Mouse (Mus musculus) c-Kit-positive CD71-positive TER-119-negative erythroid progenitor cells, embryonic 14.5 days (primary cell): ENCODE data around the gene Sema5a.

Source experiments
- DNase-seq: peaks from one replicate; pipeline ENCODE4 v3.0.0-alpha.2; 2013; ENCODE audit warnings: low read depth

Sema5a gene

DNA sequence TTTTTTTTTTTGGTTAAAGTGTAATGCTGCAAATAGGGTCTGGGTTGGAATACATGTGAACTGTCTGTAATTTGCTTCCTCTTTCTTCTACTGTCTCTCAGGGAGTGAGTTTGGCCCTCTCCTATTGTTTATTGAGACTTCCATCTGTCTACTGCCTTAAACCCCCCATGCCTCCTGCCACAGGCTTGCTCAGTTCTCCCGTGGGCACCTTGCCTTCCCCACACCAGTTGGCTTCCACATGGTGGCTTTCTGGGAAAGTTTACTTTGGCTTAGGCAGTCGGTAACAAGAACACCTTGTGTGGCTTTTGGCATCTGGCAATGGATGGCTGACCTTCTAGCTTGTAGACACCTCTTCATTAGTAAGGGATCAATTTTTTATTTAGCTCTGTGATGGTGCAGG, 10.2 kb downstream of the Sema5a start:
- no peak for DNase-seq

DNA sequence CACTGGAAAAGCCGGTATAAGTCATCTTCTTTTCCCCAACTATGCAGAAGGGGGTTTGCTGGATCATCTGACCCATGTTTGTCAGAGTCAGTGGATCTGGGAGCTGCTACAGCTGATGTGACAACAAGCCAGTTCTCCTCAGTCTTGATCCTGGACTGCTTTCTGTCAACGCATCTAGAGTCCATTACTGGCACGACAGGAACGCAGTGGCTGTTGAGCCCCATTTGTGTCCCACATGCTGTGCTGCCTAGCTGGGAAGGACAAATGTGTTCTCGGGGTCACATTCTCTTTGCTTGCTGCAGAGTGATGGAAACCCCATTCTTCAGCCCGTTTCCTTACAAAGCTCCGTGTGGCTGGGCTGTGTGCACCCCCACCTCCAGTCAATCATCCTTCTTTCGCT, 12.7 kb downstream of the Sema5a start:
- DNase-seq = no peak

DNA sequence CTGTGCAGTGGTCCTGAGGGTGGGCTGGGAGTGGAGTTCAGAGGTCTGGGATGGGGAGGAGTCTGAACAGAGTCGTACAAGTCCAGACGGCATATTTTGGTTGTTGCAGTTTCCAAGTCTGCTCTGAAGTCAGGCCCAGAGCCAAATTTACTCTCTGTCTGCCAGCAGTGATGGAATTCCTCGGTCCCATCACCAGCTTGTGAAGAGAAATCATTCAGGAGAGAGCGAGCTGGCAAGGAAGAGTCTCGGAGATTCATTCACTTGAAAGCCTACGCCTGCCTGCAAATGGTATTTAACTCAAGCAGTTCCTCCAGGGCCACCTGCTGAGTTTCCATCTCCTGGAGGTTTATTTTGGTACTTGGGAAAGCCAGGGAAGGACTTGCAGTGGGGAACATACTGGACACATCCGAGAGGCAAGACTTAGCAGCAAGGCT, 13.3 kb downstream of the Sema5a start:
- no peak for DNase-seq

DNA sequence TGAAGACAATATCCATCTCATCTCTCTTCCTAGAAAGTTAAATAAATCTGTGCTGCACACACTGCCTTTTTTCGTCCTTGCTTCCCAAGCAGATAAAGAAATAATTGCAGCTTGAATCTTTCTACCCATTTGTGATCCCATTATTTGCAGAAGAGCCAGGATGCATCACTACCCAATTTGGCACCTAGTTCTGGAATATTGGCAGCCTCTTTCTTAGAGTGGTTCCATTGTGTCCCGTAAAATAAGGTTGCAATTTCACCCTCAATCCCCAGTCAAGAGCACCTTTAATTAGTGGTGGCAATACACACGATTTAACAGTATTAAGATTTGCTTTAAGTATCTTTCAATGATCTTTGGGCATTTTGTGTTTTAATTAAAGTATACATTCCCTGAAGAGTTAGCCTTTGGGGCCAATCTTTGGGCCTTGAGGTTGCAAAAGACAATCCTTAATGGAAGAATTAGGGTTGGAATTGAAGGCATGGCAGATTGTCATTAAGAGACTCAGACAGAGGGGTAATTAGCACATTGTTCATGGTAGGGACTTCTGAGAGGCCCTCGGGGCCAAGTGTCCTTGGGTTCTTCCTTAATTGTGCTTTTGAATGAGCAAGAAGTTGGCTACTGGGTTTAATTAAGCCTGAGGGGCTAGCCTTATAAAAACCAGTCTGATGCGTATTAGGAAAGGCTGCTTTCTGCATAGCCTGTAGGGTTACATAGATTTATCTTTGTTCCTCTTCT, 14.9 kb downstream of the Sema5a start:
- no peak for DNase-seq

DNA sequence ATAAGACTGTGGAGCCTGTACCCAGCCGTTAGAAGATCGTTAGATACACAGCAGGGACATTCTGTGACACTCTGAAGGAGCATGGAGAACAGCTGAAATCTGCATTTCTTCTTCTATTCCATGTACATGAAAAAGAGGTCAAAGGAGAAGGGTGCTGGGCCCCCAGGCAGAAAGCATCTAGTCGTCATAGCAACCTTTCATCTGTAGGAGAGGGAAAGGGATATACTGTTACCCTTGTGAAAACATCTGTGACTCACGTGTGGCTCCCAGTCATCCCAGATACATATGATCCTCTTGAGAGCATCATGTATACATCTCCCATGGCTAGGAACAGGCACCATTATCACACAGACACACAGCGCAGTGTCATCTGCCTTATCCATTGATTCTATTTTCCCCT, 16.3 kb downstream of the Sema5a start:
- no peak for DNase-seq

DNA sequence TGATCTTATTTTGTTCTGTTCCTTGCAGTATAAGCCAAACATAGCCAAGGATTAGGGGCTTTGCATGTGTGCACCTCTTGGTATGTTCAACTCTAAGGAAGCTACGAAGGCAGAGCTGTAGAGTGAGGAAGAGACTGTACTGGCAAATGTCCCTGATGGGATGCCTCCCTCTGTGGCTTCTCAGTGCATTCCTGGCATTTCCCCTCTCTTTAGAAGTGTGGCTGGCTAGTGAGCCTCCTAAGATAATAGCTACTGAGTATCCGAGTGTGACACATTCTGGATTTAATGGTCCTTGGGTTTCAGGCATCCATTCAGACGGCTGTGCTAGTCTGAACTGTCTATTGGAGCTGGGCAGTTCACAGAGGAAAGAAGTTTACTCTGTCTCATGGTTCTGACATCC, 19.0 kb downstream of the Sema5a start:
- no peak for DNase-seq

DNA sequence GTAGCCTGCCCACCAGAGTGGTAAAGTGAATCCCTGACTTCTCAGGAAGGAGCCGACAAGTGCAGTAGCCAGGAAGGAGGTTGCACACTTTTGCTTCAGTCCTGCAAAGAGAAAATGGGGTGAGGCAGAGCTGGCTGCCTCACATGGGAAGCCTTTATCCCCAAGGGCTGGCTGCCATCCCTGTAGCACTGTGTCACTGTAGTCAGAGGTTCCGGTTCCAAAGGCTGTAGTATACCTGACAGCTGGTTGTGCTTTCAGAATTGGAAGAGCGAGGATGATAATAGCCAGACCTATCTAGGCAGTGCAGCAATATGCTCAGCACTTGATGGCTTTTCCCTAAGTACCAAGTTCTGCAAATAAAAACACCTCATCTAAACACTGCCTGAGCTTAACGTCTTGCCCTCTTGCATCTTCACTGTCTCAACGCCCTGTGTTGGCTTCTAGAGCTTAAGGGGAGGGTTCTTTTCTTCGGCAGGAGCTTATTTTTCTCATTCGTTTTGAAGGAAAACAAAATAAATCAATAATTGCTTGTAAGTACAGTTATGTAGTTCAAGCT, 20.3 kb downstream of the Sema5a start:
- DNase-seq = no peak

DNA sequence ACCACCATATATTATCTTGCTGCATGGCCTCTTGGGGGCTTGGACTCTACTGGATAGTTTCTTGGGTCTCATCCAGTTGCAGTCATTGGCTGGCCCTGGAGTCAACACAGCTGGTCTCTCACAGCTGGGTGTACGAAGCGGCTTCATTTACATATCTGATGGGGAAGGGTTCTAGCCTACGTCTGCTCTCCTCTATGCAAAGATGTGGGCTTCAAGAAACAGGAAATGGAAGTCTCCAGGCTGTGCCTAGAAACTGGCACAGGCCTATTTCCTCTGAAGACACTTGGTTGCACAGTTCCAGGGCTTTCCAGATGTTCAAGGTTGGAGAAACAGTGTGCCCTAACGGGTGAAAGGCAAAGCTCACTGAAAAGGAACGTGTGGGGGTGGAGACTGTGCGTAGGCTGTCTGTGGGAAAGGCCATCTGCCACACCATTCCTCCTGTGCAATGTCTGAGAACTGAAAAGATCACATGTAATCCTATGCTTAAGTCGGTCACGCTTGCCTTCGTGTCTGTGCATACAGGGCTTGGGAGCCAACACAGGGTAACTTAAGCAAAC, 20.8 kb downstream of the Sema5a start:
- DNase-seq = no peak

DNA sequence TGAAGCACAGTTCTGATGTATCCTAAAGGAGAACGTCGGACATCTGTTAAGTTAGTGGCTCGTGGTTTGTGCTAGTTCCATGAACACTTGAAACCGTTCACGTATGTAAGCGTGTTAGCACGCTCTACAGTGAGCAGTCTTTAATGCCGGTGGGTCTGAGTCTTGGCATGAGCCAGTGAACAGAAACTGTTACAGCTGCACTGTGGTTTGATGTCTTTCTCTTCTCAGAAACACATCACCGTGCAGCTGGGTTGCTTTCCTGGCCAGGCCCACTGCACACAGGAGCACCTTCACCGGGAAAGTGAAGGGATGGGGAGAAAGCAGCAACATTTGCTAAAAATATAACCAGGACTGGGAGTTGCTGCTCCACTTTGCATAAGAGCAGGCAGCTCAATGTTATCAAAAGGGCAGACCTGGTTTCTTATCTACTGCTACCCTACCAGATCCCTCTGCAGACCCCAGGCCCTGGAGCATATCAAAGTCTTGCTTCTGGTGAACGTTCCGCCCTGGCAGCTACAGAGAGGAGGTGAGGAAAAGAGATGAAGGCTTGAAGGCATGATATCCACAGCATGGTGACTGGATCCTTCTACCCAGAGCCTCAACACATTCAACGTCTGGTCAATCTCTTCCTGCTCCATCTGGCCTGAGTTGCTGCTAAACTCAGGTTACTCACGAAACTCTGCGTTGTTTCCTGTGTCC, 21.7 kb downstream of the Sema5a start:
- DNase-seq = no peak

DNA sequence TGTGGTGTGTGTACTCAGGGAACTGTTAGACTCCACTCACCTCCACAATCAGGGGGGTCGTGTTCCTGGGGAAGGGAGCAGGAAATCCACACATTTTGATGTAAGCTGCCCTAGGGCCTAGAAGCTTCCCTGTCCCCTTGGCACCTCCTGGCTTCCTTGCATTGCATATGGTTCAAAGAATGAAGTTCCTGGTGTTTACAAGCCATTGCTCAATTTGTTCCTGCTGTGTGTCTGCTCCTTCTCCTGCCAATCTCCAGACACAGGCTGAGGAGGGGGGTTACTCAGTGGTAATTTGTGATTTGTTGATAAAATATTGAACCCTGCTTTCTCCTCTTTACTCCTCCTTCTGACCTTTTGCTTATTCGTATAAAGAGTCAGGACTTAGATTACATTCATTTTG, 25.5 kb downstream of the Sema5a start:
- DNase-seq = no peak

DNA sequence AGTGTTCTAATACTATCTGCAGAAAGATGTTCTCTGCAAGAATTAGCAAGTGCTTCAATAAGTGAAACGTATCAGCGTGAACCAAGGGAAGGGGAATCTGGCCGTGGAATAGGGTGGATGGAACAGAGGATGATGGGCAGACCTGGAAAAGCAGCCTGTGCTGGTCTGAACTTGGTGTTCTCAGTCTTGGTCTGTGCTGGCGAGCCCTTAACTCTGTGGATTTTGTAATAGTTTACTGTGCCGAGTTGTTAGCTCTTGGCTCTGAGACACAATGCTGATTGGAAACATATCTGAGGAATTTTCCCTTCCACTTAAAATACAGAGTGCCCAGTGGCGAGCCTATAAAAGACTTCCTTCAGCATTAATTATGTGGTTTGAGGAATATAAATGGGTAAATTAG, 29.3 kb downstream of the Sema5a start:
- no peak for DNase-seq

DNA sequence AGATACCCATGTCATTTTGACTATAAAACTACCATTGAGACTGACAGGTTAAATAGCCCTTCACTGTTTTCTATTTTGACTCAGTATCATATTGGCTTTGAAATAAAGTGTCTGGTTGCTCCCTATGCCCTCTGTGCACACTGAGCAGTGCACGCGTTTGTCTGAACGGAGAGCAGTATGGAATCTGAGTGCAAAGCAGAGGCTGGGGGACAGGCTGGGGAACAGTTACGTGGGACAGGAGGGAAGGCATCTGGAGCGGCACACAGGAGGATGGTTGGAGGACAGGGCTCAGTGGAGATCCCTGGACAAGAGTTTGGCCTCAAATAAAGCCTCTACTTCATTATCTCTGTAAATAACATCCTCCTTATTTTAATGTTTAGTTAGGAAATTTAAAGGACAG, 30.4 kb downstream of the Sema5a start:
- DNase-seq = no peak

DNA sequence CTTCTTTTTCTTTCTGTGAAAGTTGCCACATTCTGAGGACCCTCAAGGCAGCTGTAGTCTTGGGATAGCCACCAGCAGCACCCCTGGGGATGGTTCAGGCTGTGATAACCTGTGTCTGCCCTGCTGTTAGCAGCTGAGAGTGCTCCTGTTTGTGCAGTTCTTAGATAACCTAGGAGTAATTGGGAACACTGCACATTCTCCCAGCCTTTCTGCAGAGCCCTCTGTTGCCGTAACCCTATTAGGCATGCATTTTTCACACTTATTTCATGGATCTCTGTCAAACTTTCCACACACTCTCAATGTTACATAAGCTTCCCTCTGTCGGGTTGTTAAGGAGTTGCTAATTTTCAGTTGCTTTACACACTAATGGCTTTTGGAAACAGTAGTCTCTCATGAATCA, 34.0 kb downstream of the Sema5a start:
- DNase-seq = no peak

DNA sequence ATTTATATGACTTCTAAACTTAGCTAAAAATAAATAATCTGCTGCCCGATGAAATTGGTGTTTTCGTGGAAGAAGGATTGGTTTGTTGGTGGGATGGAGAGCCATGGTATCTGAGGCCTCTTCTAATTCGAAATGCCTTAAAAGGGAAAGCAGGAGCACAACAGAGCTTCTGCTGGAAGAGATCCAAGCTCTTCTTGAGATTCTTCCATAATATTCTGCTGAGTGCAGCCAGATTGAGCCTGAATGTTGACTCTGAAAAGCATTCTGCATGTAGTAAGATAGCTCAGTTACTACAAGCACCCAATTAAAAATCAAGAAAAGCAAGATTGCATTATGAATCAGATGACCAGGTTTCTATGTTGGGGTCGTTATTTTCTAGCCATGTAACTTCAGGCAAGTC, 36.8 kb downstream of the Sema5a start:
- DNase-seq = no peak

DNA sequence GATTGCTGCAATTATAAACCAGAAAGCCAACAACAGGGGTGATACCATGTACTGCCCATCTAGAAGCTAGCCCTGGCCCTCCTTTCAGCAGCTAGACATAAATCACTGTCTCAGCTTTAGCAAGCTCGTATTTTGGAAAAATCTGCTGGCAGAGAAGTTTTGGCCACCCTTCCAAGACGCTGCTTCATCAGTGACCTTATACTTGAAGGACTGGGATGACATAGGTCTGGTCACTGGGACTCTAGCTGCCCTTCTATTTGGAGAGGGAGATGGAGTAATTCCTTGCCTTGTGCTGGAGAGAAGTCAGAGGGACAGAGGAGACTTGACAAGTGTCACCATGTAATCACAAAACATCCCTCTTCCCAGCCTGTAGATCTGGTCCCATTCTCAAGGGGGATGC, 40.1 kb downstream of the Sema5a start:
- no peak for DNase-seq

DNA sequence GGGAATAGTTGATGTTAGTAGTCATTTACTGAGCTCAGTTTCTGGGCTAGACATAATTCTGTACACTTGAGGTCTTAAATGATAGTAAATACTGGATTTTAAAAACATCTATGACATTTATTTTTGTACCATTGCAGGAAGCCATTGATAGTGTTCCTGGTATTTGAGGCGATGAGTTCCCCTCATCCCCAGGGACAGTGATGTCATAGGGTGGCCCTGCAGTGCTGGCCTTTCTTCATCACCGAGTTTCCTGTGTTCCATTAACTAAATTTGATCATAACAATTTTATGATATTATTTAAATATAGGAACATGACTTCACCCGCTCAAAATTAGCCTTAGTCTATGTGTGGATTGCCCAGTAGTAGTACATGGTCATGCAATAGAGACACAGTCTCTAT, 41.7 kb downstream of the Sema5a start:
- no peak for DNase-seq

DNA sequence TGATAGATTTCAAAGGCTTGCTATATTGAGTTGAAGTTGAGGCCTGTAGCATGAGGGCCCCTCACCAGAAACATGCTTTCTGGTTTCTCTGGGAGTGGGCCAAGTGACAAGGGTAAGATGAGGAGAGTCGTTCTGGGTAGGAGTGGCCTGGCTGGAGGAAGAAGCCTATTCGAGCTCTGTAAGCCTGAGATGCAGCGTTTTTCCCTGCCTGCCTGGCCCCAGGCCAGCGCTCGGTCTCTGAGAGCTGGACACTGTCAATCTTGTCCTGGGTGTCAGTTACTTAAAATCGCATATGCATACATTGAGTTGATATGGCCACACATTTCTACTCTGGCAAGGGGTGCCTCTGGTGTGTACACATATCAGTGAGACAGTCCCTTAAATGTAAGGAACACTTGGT, 43.9 kb downstream of the Sema5a start:
- no peak for DNase-seq

DNA sequence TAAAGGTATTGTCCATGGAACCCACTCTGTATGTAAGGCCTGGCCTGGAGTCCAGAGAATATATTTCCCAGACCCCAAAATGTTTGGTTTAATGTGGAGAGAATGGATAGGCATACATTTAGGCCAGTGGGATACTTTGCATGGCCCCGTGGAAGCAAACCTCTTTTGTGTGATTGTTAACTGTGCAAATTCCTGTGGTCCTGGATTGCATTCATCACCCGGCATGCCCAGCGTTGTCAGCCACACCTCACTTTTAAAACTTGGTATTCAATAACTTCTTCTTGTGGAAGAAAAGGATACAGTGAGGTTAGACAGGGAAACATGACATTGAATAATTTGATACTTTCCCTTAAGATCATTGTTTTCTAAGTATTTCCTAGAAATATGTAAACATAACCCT, 46.4 kb downstream of the Sema5a start:
- no peak for DNase-seq

DNA sequence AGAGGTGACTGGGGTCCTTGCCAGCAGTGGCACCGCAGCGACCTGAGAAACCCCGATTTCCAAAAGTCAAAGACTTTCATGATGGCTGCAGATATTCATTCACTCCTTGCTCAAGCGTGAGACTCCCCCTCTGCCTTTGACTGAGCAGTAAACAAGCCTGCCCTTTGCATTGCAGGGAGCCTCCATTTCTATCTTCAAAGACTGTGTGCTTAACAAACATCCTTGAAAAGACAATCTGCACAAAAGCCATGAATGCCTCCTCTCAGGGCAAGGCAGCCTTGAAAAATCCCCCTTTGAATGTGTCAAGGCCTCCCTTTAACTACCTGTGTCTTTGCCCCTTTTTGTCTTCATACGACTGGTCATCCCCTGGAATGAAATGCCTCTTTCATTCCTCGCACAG, 51.9 kb downstream of the Sema5a start:
- no peak for DNase-seq

DNA sequence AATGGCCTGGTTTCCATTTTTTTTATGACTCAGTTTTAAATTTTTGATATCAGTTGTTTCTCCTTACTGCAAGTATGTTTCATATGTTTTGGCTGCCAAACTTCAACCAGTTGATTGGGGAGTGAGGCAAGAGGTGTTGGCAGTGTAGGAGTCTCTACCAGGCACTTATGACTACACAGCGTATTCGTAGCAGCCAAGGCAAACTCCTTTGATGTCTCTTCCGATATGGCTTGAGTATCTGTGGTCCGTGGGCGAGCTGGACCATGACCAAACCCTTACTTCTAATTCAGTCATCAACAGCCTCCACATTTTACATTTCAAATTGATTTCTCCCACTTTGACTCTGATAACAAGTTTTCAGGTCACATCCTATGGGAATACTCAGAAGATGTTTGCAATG, 52.7 kb downstream of the Sema5a start:
- no peak for DNase-seq

DNA sequence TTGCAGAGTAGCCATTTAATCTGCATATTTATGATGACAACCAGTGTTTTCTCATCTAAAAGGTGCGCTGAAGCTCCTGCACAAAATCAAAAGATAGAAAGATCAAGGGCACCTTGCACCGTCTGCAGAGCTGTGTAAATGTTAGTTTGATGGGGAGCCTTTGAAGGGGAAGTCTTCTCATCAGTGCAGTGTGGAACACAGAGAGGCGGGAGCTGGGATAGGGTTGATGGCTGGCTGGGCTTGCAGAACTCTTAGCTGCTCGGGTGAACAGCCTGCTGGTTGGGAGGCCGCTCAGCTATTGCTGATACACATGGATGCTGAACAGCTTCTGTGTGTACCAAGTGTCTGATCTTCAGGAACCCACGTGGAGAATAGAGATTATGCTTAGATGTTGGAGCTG, 53.9 kb downstream of the Sema5a start:
- DNase-seq = no peak

DNA sequence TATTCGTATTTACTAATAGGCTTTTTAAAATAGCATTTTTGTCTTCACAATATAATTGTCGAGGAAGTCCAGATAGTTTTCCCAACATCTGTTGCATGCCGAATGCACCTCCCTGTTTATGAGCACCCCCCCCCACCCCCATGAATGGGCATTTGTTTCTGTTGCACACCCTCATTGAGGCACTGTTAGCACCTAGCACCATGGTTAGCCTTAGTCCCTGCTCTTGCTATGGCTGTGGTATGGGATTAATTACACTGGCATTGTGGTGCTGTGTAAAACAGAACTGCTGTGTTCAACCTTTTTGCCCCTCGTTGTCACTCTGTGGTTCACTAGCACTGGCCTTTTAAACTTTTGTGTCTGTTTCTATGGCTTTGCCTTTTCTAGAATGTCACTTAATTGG, 56.4 kb downstream of the Sema5a start:
- DNase-seq = no peak

DNA sequence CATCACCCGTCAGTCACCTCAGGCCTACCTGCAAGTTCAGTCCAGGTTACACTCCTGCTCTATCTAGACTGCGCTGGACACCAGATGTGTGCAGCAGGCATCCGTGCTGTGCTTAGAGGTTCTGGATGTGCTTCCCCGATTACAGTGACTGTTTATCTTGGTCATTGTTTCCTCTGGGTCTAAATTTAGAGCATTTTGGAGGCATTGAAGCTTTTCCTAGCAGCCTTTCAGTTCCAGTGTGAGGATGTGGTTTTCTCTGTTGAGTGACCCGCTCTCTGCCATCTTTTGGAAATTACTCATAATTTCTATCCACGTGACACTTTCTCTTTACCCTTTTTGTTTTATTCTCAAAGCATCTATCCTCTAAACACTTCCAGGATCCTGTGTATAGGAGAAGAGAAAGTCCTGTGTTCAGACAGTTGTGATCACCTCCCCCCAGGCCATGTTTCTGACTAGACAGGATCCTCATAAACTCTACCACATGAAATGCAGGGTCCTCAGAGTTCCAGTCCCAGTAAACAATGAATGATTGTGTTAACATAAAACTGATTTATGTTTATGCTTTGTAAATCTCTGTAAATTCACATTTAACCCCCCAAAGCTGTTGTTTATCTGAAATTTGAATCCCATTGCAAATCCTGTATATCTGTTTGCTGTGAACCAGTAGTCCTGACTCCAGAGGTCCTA, 62.1 kb downstream of the Sema5a start:
- no peak for DNase-seq
